Mouse (Mus musculus) cortical plate, adult 2 months (tissue): Measurements from ENCODE around the gene Tnpo3. TPM values are rescaled to one million over a fixed set of nuclear protein-coding genes. Genes with fewer than 3 reads are reported as not detected.
"Not testable (repeated sequence)": the region's sequence is repeated elsewhere in the genome, so short reads cannot be mapped to it uniquely, and the experiment has no call there.

Experiments used
- H3K27ac ChIP-seq: fragments of 200-500 bp; 2 replicates; pipeline ENCODE4 v1.5.1; 2012; ENCODE audit warnings: low read length, control low read depth, inconsistent platforms; ENCODE audit not compliant: insufficient read depth
- H3K4me1 ChIP-seq: fragments of 200-500 bp; 2 replicates; pipeline ENCODE4 v1.6.1; 2011; ENCODE audit warnings: low read length; ENCODE audit not compliant: control insufficient read depth, insufficient read depth
- H3K4me3 ChIP-seq: fragments of 200-500 bp; 2 replicates; pipeline ENCODE4 v1.5.1; 2011; ENCODE audit warnings: mild to moderate bottlenecking, low read length, control low read depth; ENCODE audit not compliant: insufficient read depth
- CTCF ChIP-seq: fragments of 200-500 bp; IDR thresholded peaks from 2 replicates; pipeline ENCODE4 v1.5.1; 2011; ENCODE audit warnings: mild to moderate bottlenecking, control low read depth, low read length; ENCODE audit not compliant: insufficient read depth; ENCODE audit errors: extremely low read depth
- POLR2A ChIP-seq: fragments of 200-500 bp; IDR thresholded peaks from 2 replicates; pipeline ENCODE4 v1.6.1; 2011; ENCODE audit warnings: mild to moderate bottlenecking, low read length, control low read depth; ENCODE audit not compliant: insufficient read depth; ENCODE audit errors: extremely low read depth
- polyA plus RNA-seq: library from polyadenylated mRNA; depleted of rRNA; stranded (reverse); fragments of >200 nt; gene quantifications from 2 replicates; pipeline ENCODE4 v1.2.3, GENCODE M21; 2012

Tnpo3 gene
- polyA plus RNA-seq, 1 experiment, result 52.4 TPM

- Histone ChIP-seq H3K27ac (no peak overlapping the region), H3K4me3 (no peak overlapping the region), H3K4me1 (no peaks in the 10 kb centered on the region)
- TF ChIP-seq POLR2A, result no peak
- TF ChIP-seq CTCF, result no peak
Measured at GRCm38 (mm10) chr6:29620840-29621543, 11.3 kb upstream of the Tnpo3 start.

GRCm38 (mm10) chr6:29620176-29620575 is 10.5 kb upstream of the Tnpo3 start:
- Histone ChIP-seq H3K4me1 (no peaks in the 10 kb centered on the region), H3K4me3 (no peak overlapping the region), H3K27ac (no peak overlapping the region)
- TF ChIP-seq CTCF (no peak), POLR2A (no peak)

- peak overlapping the region; percentile 74 for H3K4me3 ChIP-seq
- 0 out of 2 replicates have a peak overlapping the region, but pooled peaks have one; percentile 26 for H3K27ac ChIP-seq
- H3K4me1 ChIP-seq, result not testable (repeated sequence)
Measured at GRCm38 (mm10) chr6:29610020-29610640, 443 bp upstream of the Tnpo3 start.

- H3K4me3 ChIP-seq, result no peak overlapping the region
- no peak overlapping the region for H3K27ac ChIP-seq
- TF ChIP-seq CTCF (no peak), POLR2A (no peak)
- H3K4me1 ChIP-seq, result peaks cover 2% of the 10 kb centered on the region; the same call in 1 of the 2 replicates
Measured at GRCm38 (mm10) chr6:29600188-29600587, 9.5 kb downstream of the Tnpo3 start.

GRCm38 (mm10) chr6:29595656-29596055 is 14.0 kb downstream of the Tnpo3 start:
- Histone ChIP-seq H3K4me1 (peaks cover 2% of the 10 kb centered on the region; the same call in 1 of the 2 replicates), H3K27ac (no peak overlapping the region), H3K4me3 (no peak overlapping the region)
- TF ChIP-seq CTCF (no peak), POLR2A (no peak)

GRCm38 (mm10) chr6:29581202-29581601 is 28.5 kb downstream of the Tnpo3 start:
- no peak overlapping the region for H3K27ac ChIP-seq

GRCm38 (mm10) chr6:29580770-29581169 is 28.9 kb downstream of the Tnpo3 start:
- H3K4me1 ChIP-seq, result no peaks in the 10 kb centered on the region
- TF ChIP-seq POLR2A (no peak), CTCF (no peak)
- H3K4me3 ChIP-seq, result no peak overlapping the region
- H3K27ac ChIP-seq, result no peak overlapping the region

More at GRCm38 (mm10) chr6:29581202-29581601, 28.5 kb downstream of the Tnpo3 start:
- H3K4me3 ChIP-seq, result no peak overlapping the region
- TF ChIP-seq CTCF (no peak), POLR2A (no peak)
- H3K4me1 ChIP-seq, result no peaks in the 10 kb centered on the region

- not testable (repeated sequence) for H3K4me3 ChIP-seq, H3K27ac ChIP-seq, H3K4me1 ChIP-seq
Measured at GRCm38 (mm10) chr6:29576388-29576787, 33.3 kb downstream of the Tnpo3 start.

- TF ChIP-seq POLR2A (no peak), CTCF (no peak)
- H3K27ac ChIP-seq, result no peak overlapping the region
Measured at GRCm38 (mm10) chr6:29557112-29557511, 52.6 kb downstream of the Tnpo3 start.

GRCm38 (mm10) chr6:29552526-29552925 is 57.2 kb downstream of the Tnpo3 start:
- no peaks in the 10 kb centered on the region for H3K4me1 ChIP-seq
- no peak for TF ChIP-seq CTCF
- no peak for TF ChIP-seq POLR2A
- no peak overlapping the region for H3K27ac ChIP-seq
- no peak overlapping the region for H3K4me3 ChIP-seq

More at GRCm38 (mm10) chr6:29557112-29557511, 52.6 kb downstream of the Tnpo3 start:
- no peak overlapping the region for H3K4me3 ChIP-seq
- no peaks in the 10 kb centered on the region for H3K4me1 ChIP-seq
